Mouse (Mus musculus): ENCODE results near the gene Gm19965. TPM values are rescaled to one million over a fixed set of nuclear protein-coding genes. Genes with fewer than 3 reads are reported as not detected.

The Gm19965 gene
- polyA plus RNA-seq (2017; shearing (Covaris generic)): not detected

- ATAC-seq: no peak
These were observed at the start of gene Gm19965 for GRCm38 (mm10) chr1:116802683-116803082. Gm19965 (plus strand) TSS chr1:116802983.

DNA sequence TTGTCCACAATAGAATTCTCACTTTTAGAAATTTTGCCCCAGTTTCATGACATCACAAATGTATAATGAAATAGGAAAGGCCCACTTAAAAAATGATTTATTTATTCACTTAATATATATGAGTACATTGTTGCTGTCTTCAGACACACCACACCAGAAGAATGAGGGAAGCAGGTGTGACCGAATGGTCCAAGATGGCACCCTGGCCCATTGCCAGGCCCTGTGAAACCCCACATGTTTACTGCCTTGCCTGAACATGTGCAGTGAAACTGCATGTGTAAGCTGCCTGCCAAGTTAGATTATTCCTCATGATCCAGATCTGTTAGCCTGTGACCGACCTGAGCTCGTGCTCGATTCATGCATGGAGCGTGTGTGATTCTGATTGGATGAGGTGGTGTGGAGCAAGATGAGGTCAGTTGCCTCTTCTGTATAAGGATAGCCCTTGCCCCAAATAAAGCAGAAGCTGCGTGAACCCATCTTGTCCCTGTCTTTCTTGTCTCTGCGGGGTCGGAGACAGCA lies 20.3 kb upstream of the Gm19965 start:
- no peak for ATAC-seq

All from inflammation-experienced regulatory T-cells, adult 6 months (primary cell).